Comparison of ENCODE assay signal across 20 mouse cellular contexts in genomic region chr14:61837851-61838250, GRCm38 (mm10).
DNase-seq lines count a peak whose midpoint lies in the region; ATAC-seq and TF ChIP-seq lines count a peak whose summit lies in the region.
"Had no signal": no experiment of that assay in that cellular context is flagged by ENCODE, and none has a peak within 500 bp of the region (broad histone marks: within the 10 kb centered on the region; RNA-seq: fewer than 3 reads in every experiment).

No protein-coding gene starts in this region.

- no peak for ATAC-seq in liver, embryonic 11.5 days (replicated peaks; ENCODE audit: low FRiP score)
- ATAC-seq in lung, postnatal 0 days, result no peak
- ATAC-seq in neural tube, embryonic 15.5 days (ENCODE audit: low FRiP score), result no peak

- H3K9ac ChIP-seq in liver, adult 2 months (ENCODE audit: low read depth, low read length), result no peak overlapping the region
- no peak overlapping the region for H3K9ac ChIP-seq in liver, embryonic 11.5 days (ENCODE audit: low read depth, low read length)
- no peak overlapping the region for H3K9ac ChIP-seq in lung, postnatal 0 days (replicated peaks; ENCODE audit: low read depth)
- no peak overlapping the region for H3K9ac ChIP-seq in neural tube, embryonic 15.5 days (replicated peaks)
- H3K9ac ChIP-seq: embryonic facial prominence, embryonic 13.5 days; forebrain, embryonic 12.5 days; heart, embryonic 15.5 days; hindbrain, embryonic 14.5 days had no signal

- H3K9me3 ChIP-seq in liver, embryonic 11.5 days (ENCODE audit: control insufficient read depth, low read length), result no peaks in the 10 kb centered on the region
- no peaks in the 10 kb centered on the region for H3K9me3 ChIP-seq in lung, postnatal 0 days (ENCODE audit: low read length)
- no peaks in the 10 kb centered on the region for H3K9me3 ChIP-seq in limb, embryonic 10.5 days (replicated peaks)
- H3K9me3 ChIP-seq in neural tube, embryonic 15.5 days (replicated peaks), result no peaks in the 10 kb centered on the region
- H3K9me3 ChIP-seq: embryonic facial prominence, embryonic 13.5 days; forebrain, embryonic 12.5 days; heart, embryonic 15.5 days; hindbrain, embryonic 10.5 days had no signal

- H3K27me3 ChIP-seq in liver, adult 2 months (ENCODE audit: control insufficient read depth, insufficient read depth, low read length), result no peaks in the 10 kb centered on the region
- no peaks in the 10 kb centered on the region for H3K27me3 ChIP-seq in liver, embryonic 11.5 days (replicated peaks; ENCODE audit: control insufficient read depth, insufficient read depth, low read length)
- H3K27me3 ChIP-seq in lung, postnatal 0 days (replicated peaks; ENCODE audit: insufficient read depth, low read length), result no peaks in the 10 kb centered on the region
- no peaks in the 10 kb centered on the region for H3K27me3 ChIP-seq in limb, embryonic 10.5 days (ENCODE audit: low read depth, poor library complexity, severe bottlenecking)
- H3K27me3 ChIP-seq in neural tube, embryonic 15.5 days (replicated peaks), result no peaks in the 10 kb centered on the region
- H3K27me3 ChIP-seq: embryonic facial prominence, embryonic 13.5 days; forebrain, embryonic 12.5 days; heart, embryonic 15.5 days had no signal

- no peak overlapping the region for H3K4me2 ChIP-seq in liver, embryonic 11.5 days
- no peak overlapping the region for H3K4me2 ChIP-seq in lung, postnatal 0 days (replicated peaks; ENCODE audit: low read depth, low read length)
- H3K4me2 ChIP-seq in neural tube, embryonic 15.5 days, result no peak overlapping the region
- H3K4me2 ChIP-seq: embryonic facial prominence, embryonic 13.5 days; forebrain, embryonic 12.5 days; heart, embryonic 11.5 days; heart, embryonic 15.5 days; hindbrain, embryonic 14.5 days had no signal

- no peak overlapping the region for H3K4me3 ChIP-seq in liver, adult 2 months (ENCODE audit: insufficient read depth, low read depth, low read length)
- H3K4me3 ChIP-seq in liver, embryonic 11.5 days (ENCODE audit: low read depth, low read length), result no peak overlapping the region
- H3K4me3 ChIP-seq in lung, postnatal 0 days (ENCODE audit: low read depth, low read length), result no peak overlapping the region
- no peak overlapping the region for H3K4me3 ChIP-seq in limb, embryonic 10.5 days
- H3K4me3 ChIP-seq in neural tube, embryonic 15.5 days (replicated peaks), result no peak overlapping the region
- H3K4me3 ChIP-seq: embryonic facial prominence, embryonic 13.5 days; forebrain, embryonic 12.5 days; heart, adult 2 months; heart, embryonic 15.5 days; hindbrain, embryonic 10.5 days had no signal

- TF ChIP-seq POLR2A in liver, adult 2 months (IDR thresholded peaks at IDR 0.05; ENCODE audit: extremely low read depth, insufficient read depth, low read length), result no peak

- no peak for TF ChIP-seq CTCF in liver, adult 2 months (IDR thresholded peaks at IDR 0.05; ENCODE audit: low read depth, low read length)
- no peak for TF ChIP-seq CTCF in lung, postnatal 0 days (IDR thresholded peaks at IDR 0.05)

- DNase-seq in liver, adult 2 months (ENCODE audit: extremely low read depth, low read depth, low spot score), result peak; percentile 14
- no peak for DNase-seq in liver, embryonic 11.5 days (ENCODE audit: low spot score)
- peak; percentile 23 for DNase-seq in lung, postnatal 0 days (ENCODE audit: low spot score)
- no peak for DNase-seq in lung, postnatal 4 days
- DNase-seq in limb, embryonic 10.5 days (ENCODE audit: low spot score), result no peak
- DNase-seq in cerebellum, adult 11 months, result no peak
- DNase-seq: adrenal gland, adult 8-10 months; adrenal gland, postnatal 36 days; cerebellum, adult 8-10 months; cerebellum, postnatal 14 days; gastrocnemius, postnatal 10 days; heart, adult 2 months; heart, postnatal 14 days had no signal

- 66% methylated on average over 8 of the region's 8 CpGs for WGBS in liver, adult 2 months
- 49% methylated on average over 8 of the region's 8 CpGs for WGBS in liver, embryonic 11.5 days
- WGBS in lung, postnatal 0 days, result 63% methylated on average over 8 of the region's 8 CpGs
- WGBS in limb, embryonic 10.5 days, result 77% methylated on average over 8 of the region's 8 CpGs
- WGBS in neural tube, embryonic 15.5 days, result 84% methylated on average over 8 of the region's 8 CpGs

- H3K4me1 ChIP-seq in liver, adult 2 months (ENCODE audit: control insufficient read depth, insufficient read depth, low read length), result no peaks in the 10 kb centered on the region; the same call in 1 of the 2 replicates
- H3K4me1 ChIP-seq in liver, embryonic 11.5 days (replicated peaks; ENCODE audit: control insufficient read depth, insufficient read depth, low read length), result no peaks in the 10 kb centered on the region
- H3K4me1 ChIP-seq in lung, postnatal 0 days (ENCODE audit: insufficient read depth, low read depth, low read length), result no peaks in the 10 kb centered on the region
- H3K4me1 ChIP-seq in limb, embryonic 10.5 days, result peaks cover 31% of the 10 kb centered on the region
- peaks cover 2% of the 10 kb centered on the region; the same call in 1 of the 2 replicates for H3K4me1 ChIP-seq in neural tube, embryonic 15.5 days
- H3K4me1 ChIP-seq: forebrain, embryonic 12.5 days; hindbrain, embryonic 10.5 days had no signal

- no peaks in the 10 kb centered on the region for H3K36me3 ChIP-seq in liver, adult 2 months (ENCODE audit: control insufficient read depth, insufficient read depth, low read length)
- no peaks in the 10 kb centered on the region for H3K36me3 ChIP-seq in liver, embryonic 11.5 days (ENCODE audit: control insufficient read depth, insufficient read depth, low read length)
- no peaks in the 10 kb centered on the region for H3K36me3 ChIP-seq in lung, postnatal 0 days (ENCODE audit: insufficient read depth, low read length)
- no peaks in the 10 kb centered on the region for H3K36me3 ChIP-seq in limb, embryonic 10.5 days
- H3K36me3 ChIP-seq in neural tube, embryonic 15.5 days, result no peaks in the 10 kb centered on the region
- H3K36me3 ChIP-seq: embryonic facial prominence, embryonic 13.5 days; forebrain, embryonic 12.5 days; heart, embryonic 15.5 days; hindbrain, embryonic 10.5 days had no signal

- no peak for TF ChIP-seq EP300 in lung, postnatal 0 days (IDR thresholded peaks at IDR 0.05)

- H3K79me2 ChIP-seq in liver, adult 2 months (ENCODE audit: control insufficient read depth, insufficient read depth, low read length), result no peaks in the 10 kb centered on the region

- H3K27ac ChIP-seq in liver, adult 2 months (replicated peaks; ENCODE audit: insufficient read depth, low read depth, low read length), result no peak overlapping the region
- no peak overlapping the region for H3K27ac ChIP-seq in liver, embryonic 11.5 days (ENCODE audit: low read depth, low read length)
- H3K27ac ChIP-seq in lung, postnatal 0 days (ENCODE audit: low read length), result no peak overlapping the region
- peak overlapping the region; percentile 42; the same call in 1 of the 2 replicates for H3K27ac ChIP-seq in limb, embryonic 10.5 days
- no peak overlapping the region for H3K27ac ChIP-seq in neural tube, embryonic 15.5 days (replicated peaks)
- H3K27ac ChIP-seq: embryonic facial prominence, embryonic 13.5 days; forebrain, embryonic 12.5 days; heart, adult 2 months; heart, embryonic 15.5 days; hindbrain, embryonic 10.5 days; hindbrain, embryonic 14.5 days had no signal

Comparison
In these comparisons a context has a peak if more than half of its experiments do, and no peak if none do; other contexts are left out.
1. DNase-seq: peak in liver, adult 2 months (single experiment) and lung, postnatal 0 days (single experiment); none in liver, embryonic 11.5 days (single experiment), lung, postnatal 4 days (0 of 2), limb, embryonic 10.5 days (single experiment) and cerebellum, adult 11 months (single experiment).